Mouse (Mus musculus) right cerebral cortex, postnatal 4 days (tissue): ENCODE data around the gene Fancd2.

Source experiments
- DNase-seq: peaks from one replicate; pipeline ENCODE4 v3.0.0-alpha.2; 2022

Fancd2 gene

GRCm38 (mm10) chr6:113523420-113523819, 8.1 kb upstream of the Fancd2 start:
- no peak for DNase-seq

GRCm38 (mm10) chr6:113531840-113532404, 440 bp downstream of the Fancd2 start:
- no peak for DNase-seq

GRCm38 (mm10) chr6:113534886-113535285, 3.4 kb downstream of the Fancd2 start:
- no peak for DNase-seq

GRCm38 (mm10) chr6:113541610-113542009, 10.1 kb downstream of the Fancd2 start:
- DNase-seq = no peak

GRCm38 (mm10) chr6:113543906-113544481, 12.5 kb downstream of the Fancd2 start:
- no peak for DNase-seq

- no peak for DNase-seq
Measured at GRCm38 (mm10) chr6:113559736-113560135, 28.3 kb downstream of the Fancd2 start.

GRCm38 (mm10) chr6:113564557-113564956, 33.1 kb downstream of the Fancd2 start:
- no peak for DNase-seq

- DNase-seq = no peak
Measured at GRCm38 (mm10) chr6:113576044-113576443, 44.6 kb downstream of the Fancd2 start.

- DNase-seq = no peak
Measured at GRCm38 (mm10) chr6:113579306-113579705, 47.8 kb downstream of the Fancd2 start.

- DNase-seq = no peak
Measured at GRCm38 (mm10) chr6:113583023-113583422, 51.5 kb downstream of the Fancd2 start.

GRCm38 (mm10) chr6:113585065-113585464, 53.6 kb downstream of the Fancd2 start:
- DNase-seq = no peak

- DNase-seq = no peak
Measured at GRCm38 (mm10) chr6:113586466-113587183, 55.1 kb downstream of the Fancd2 start.

GRCm38 (mm10) chr6:113592637-113593036, 61.2 kb downstream of the Fancd2 start:
- no peak for DNase-seq

- no peak for DNase-seq
Measured at GRCm38 (mm10) chr6:113597945-113598344, 66.5 kb downstream of the Fancd2 start.

- DNase-seq = peak; percentile 22
Measured at GRCm38 (mm10) chr6:113599833-113600232, 68.4 kb downstream of the Fancd2 start.

- no peak for DNase-seq
Measured at GRCm38 (mm10) chr6:113600543-113601139, 69.2 kb downstream of the Fancd2 start, which contains the start of gene Fancd2os. Gene Fancd2os, minus strand, starts transcription at chr6:113600715.

GRCm38 (mm10) chr6:113602821-113603220, 71.3 kb downstream of the Fancd2 start:
- no peak for DNase-seq

- no peak for DNase-seq
Measured at GRCm38 (mm10) chr6:113603993-113604392, 72.5 kb downstream of the Fancd2 start.

GRCm38 (mm10) chr6:113604432-113605223, 73.1 kb downstream of the Fancd2 start, which contains the start of gene Brk1:
Gene Brk1, plus strand, starts transcription at chr6:113604772.
- DNase-seq = peak; percentile 94

GRCm38 (mm10) chr6:113605224-113605545, 73.7 kb downstream of the Fancd2 start:
- no peak for DNase-seq

GRCm38 (mm10) chr6:113608871-113609270, 77.4 kb downstream of the Fancd2 start:
- no peak for DNase-seq

- no peak for DNase-seq
Measured at GRCm38 (mm10) chr6:113609293-113609692, 77.8 kb downstream of the Fancd2 start.
